Mouse (Mus musculus) neural tube, embryonic 15.5 days (tissue): ENCODE measurements around the gene Best2. TPM values are rescaled to one million over a fixed set of nuclear protein-coding genes. Genes with fewer than 3 reads are reported as not detected.
A peak's percentile ranks its signal among the peaks of the same experiment; 100 is the strongest.

Experiments
- ATAC-seq: fragments of 200-750 bp; cut with Nextera tagmentation; 2 replicates; pipeline ENCODE4 v1.8.0; 2017; ENCODE audit warnings: mild to moderate bottlenecking, moderate TSS enrichment, moderate library complexity; ENCODE audit not compliant: low FRiP score
- H3K27ac ChIP-seq: fragments of 300-500 bp; sonication (generic); replicated peaks from 2 replicates; pipeline ENCODE4 v1.5.1; 2015; ENCODE audit warnings: mild to moderate bottlenecking, inconsistent platforms
- H3K27me3 ChIP-seq: fragments of 300-500 bp; sonication (generic); replicated peaks from 2 replicates; pipeline ENCODE4 v1.6.1; 2015; ENCODE audit warnings: inconsistent platforms
- H3K36me3 ChIP-seq: fragments of 300-500 bp; sonication (generic); 2 replicates; pipeline ENCODE4 v1.6.1; 2015; ENCODE audit warnings: inconsistent platforms
- H3K4me1 ChIP-seq: fragments of 300-500 bp; sonication (generic); 2 replicates; pipeline ENCODE4 v1.6.1; 2015; ENCODE audit warnings: inconsistent platforms
- H3K4me2 ChIP-seq: fragments of 300-500 bp; sonication (generic); 2 replicates; pipeline ENCODE4 v1.6.1; 2015; ENCODE audit warnings: inconsistent platforms, mild to moderate bottlenecking, moderate library complexity
- H3K4me3 ChIP-seq: fragments of 300-500 bp; sonication (generic); replicated peaks from 2 replicates; pipeline ENCODE4 v1.5.1; 2015; ENCODE audit warnings: mild to moderate bottlenecking, inconsistent platforms
- H3K9ac ChIP-seq: fragments of 300-500 bp; sonication (generic); replicated peaks from 2 replicates; pipeline ENCODE4 v1.6.1; 2015; ENCODE audit warnings: mild to moderate bottlenecking, inconsistent platforms
- H3K9me3 ChIP-seq: fragments of 300-500 bp; sonication (generic); replicated peaks from 2 replicates; pipeline ENCODE4 v1.6.1; 2016; ENCODE audit warnings: inconsistent platforms
- WGBS: fragments of 180-500 bp; shearing (Covaris S2); methylation state at CpG from one replicate; pipeline ENCODE4 v1.1.7; 2015; ENCODE audit warnings: mixed read lengths; 5-methylcytosine and 5-hydroxymethylcytosine counted together
- polyA plus RNA-seq: library from polyadenylated mRNA; unstranded; fragments of >200 nt; fragmentation: Nextera tagmentation; extraction: Ambion mirVana; gene quantifications from 2 replicates; pipeline ENCODE4 v1.2.1, GENCODE M21; 2015

Gene Best2
- polyA plus RNA-seq, result not detected in 2 replicates

DNA sequence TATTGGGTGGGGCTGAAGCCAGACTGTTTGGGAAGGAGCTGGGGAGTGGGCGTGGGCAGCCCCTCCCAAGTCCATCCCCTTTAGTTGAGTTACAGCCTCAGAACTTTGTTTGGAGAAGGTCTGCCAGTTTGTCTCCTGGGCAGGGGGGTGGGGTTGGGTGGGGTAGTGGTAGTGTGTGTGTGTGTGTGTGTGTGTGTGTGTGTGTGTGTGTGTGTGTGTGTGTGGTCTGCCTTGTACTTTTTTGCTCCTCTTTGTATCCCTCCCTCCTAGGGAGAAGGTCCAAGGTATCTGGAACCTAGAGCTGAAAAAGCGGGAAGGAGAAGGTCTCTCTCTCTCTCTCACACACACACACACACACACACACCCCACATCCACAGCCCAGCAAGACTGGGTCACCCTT lies at the start of gene Best2:
Gene Best2 (minus strand): TSS at position 101 of the 400 bp plus-strand sequence.
- Histone ChIP-seq H3K4me2 (peak within 1 kb of the TSS; percentile 74), H3K27me3 (peaks cover 32% of the 10 kb centered on the region), H3K4me3 (peak within 1 kb of the TSS; percentile 41), H3K36me3 (peaks cover 21% of the 10 kb centered on the region), H3K9me3 (no peaks in the 10 kb centered on the region), H3K4me1 (peaks cover 7% of the 10 kb centered on the region), H3K9ac (peak within 1 kb of the TSS; percentile 50; the same call in 1 of the 2 replicates), H3K27ac (no peak within 1 kb of the TSS)
- no peak for ATAC-seq
- 53% methylated on average over 2 of the region's 2 CpGs for WGBS

DNA sequence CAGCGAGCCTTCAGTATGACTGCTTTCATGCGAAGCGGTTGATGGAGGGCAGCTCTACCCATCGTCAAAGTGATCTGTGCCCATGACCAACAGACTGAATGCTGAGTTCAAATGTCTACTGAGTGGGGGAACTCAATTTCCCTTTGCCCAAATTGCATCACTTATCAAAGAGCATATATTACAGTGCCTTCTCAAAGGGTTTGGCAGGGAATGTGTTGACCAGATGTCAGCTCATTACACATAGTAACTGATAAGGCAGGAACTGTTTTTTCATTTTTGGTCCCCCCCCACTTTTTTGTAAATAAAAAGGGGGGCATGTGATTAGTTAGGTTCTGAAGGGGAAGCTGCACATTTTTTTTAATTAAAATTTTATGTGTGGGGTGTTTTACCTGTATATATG lies 48.3 kb upstream of the Best2 start:
- Histone ChIP-seq H3K27ac (no peak overlapping the region), H3K27me3 (no peaks in the 10 kb centered on the region), H3K4me1 (peaks cover 21% of the 10 kb centered on the region), H3K4me3 (no peak overlapping the region), H3K9ac (no peak overlapping the region), H3K36me3 (peaks cover 38% of the 10 kb centered on the region), H3K9me3 (no peaks in the 10 kb centered on the region), H3K4me2 (no peak overlapping the region)
- WGBS, result 96% methylated on average over 4 of the region's 4 CpGs
- ATAC-seq, result no peak

DNA sequence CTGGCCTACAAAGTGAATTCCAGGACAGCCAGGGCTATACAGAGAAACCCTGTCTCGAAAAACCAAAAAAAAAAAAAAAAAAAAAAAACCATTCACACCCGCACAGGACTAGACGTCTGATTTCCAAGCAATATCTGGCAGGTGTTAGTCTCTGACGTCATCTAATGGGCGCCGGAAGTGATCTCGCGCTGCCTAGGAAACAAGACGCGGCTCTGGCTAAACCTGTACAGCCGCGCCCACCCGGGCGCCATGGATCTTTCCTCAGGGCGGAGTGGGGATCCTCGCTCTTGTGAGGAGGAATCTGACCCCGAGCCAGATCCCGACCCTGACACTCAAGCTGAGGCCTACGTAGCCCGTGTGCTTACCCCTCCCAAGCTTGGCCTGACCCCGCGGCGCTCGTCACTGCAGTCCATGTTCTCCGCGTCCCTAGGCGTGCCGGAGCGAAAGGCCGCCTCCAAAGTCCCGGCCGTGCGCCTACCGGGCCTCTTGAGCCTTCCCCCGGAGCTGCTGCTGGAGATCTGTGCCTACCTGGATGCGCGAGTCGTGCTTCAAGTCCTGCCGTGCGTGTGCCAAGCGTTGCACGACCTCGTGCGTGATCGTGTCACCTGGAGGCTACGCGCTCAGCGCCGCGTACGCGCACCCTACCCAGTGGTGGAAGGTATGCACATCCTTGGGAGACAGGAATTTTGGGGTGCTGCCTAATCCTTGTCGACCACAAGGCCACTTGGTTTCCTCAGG lies 45.7 kb upstream of the Best2 start, which contains the start of gene Fbxw9:
Gene Fbxw9 (plus strand): TSS at position 177 of the 738 bp plus-strand sequence.
- 1% methylated on average over 53 of the region's 53 CpGs for WGBS
- H3K4me2 ChIP-seq, result peak within 1 kb of the TSS; percentile 83
- H3K9ac ChIP-seq, result peak within 1 kb of the TSS; percentile 81
- H3K27ac ChIP-seq, result peak within 1 kb of the TSS; percentile 78
- peak; percentile 95 for ATAC-seq
- H3K27me3 ChIP-seq, result no peaks in the 10 kb centered on the region
- peaks cover 30% of the 10 kb centered on the region for H3K36me3 ChIP-seq
- H3K4me3 ChIP-seq, result peak within 1 kb of the TSS; percentile 95
- no peaks in the 10 kb centered on the region for H3K9me3 ChIP-seq
- H3K4me1 ChIP-seq, result peaks cover 21% of the 10 kb centered on the region

DNA sequence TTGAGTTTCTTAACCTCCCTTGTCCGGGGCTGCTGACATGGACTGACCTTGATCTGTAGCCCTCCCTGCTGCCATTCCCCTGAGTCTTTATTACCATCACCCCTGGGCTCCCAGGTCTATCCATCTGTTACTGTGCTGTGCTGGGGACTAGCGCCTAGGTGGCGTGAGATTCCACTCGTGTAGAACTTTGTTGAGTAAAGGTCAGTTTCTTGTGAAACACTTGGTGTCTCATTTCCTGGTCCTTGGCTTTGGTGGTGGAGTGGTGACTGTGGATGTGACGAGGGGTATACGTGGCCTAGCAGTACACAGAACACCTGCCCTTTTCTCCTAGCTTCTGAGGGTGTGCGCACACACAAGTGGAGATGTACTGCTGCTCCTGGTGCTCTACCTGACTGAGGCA lies 43.0 kb upstream of the Best2 start:
- no peaks in the 10 kb centered on the region for H3K9me3 ChIP-seq
- peaks cover 19% of the 10 kb centered on the region for H3K4me1 ChIP-seq
- H3K27ac ChIP-seq, result no peak overlapping the region
- H3K36me3 ChIP-seq, result peaks cover 44% of the 10 kb centered on the region
- H3K4me2 ChIP-seq, result no peak overlapping the region
- H3K4me3 ChIP-seq, result no peak overlapping the region
- WGBS, result 82% methylated on average over 7 of the region's 7 CpGs
- ATAC-seq, result no peak
- H3K27me3 ChIP-seq, result no peaks in the 10 kb centered on the region
- H3K9ac ChIP-seq, result no peak overlapping the region

GRCm38 (mm10) chr8:85043619-85044018 lies 29.3 kb upstream of the Best2 start:
- Histone ChIP-seq H3K27me3 (no peaks in the 10 kb centered on the region), H3K4me1 (peaks cover 24% of the 10 kb centered on the region), H3K27ac (no peak overlapping the region), H3K9me3 (no peaks in the 10 kb centered on the region), H3K36me3 (peaks cover 74% of the 10 kb centered on the region), H3K4me3 (no peak overlapping the region), H3K4me2 (no peak overlapping the region), H3K9ac (no peak overlapping the region)
- WGBS, result 96% methylated on average over 6 of the region's 6 CpGs
- no peak for ATAC-seq

- Histone ChIP-seq H3K4me1 (peaks cover 47% of the 10 kb centered on the region), H3K9me3 (no peaks in the 10 kb centered on the region), H3K27me3 (no peaks in the 10 kb centered on the region), H3K4me3 (peak overlapping the region; percentile 77), H3K36me3 (peaks cover 24% of the 10 kb centered on the region), H3K27ac (peak overlapping the region; percentile 98), H3K4me2 (peak overlapping the region; percentile 90), H3K9ac (peak overlapping the region; percentile 84)
- WGBS, result under 1% methylated on average over 55 of the region's 57 CpGs
- peak; percentile 26 for ATAC-seq
Observed at GRCm38 (mm10) chr8:85037681-85038531, 23.6 kb upstream of the Best2 start.

DNA sequence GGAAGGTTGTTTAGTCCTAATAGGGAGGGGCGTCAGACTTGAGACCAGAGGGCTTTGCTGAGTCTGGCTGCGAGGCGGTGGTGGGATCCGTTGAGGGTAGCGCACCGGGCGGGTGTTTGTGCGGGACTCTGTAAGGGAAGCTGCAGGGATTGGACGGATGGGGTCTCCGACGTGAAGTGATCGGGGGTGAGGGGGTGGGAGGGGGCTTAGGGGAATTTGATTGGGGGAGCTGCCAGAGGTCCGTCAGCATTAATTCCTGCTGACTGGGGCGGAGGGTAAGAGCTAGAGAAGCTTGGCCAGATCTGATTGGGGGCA lies 23.0 kb upstream of the Best2 start:
- H3K27ac ChIP-seq, result peak overlapping the region; percentile 98

GRCm38 (mm10) chr8:85036718-85037365 lies 22.5 kb upstream of the Best2 start, which contains the start of gene Tnpo2:
TSS of gene Tnpo2 (plus strand) at chr8:85036915.
- Histone ChIP-seq H3K27me3 (no peaks in the 10 kb centered on the region), H3K4me3 (peak within 1 kb of the TSS; percentile 77), H3K9ac (peak within 1 kb of the TSS; percentile 84), H3K36me3 (peaks cover 29% of the 10 kb centered on the region), H3K27ac (peak within 1 kb of the TSS; percentile 98), H3K9me3 (no peaks in the 10 kb centered on the region), H3K4me1 (peaks cover 47% of the 10 kb centered on the region), H3K4me2 (peak within 1 kb of the TSS; percentile 90)
- WGBS, result under 1% methylated on average over 59 of the region's 59 CpGs
- ATAC-seq, result peak; percentile 92

More for the DNA sequence above, 23.0 kb upstream of the Best2 start:
- peak; percentile 61 for ATAC-seq
- Histone ChIP-seq H3K4me1 (peaks cover 47% of the 10 kb centered on the region), H3K9me3 (no peaks in the 10 kb centered on the region), H3K27me3 (no peaks in the 10 kb centered on the region), H3K4me3 (peak overlapping the region; percentile 77), H3K9ac (peak overlapping the region; percentile 84), H3K4me2 (peak overlapping the region; percentile 90), H3K36me3 (peaks cover 24% of the 10 kb centered on the region)
- WGBS, result 2% methylated on average over 14 of the region's 14 CpGs

- H3K9ac ChIP-seq, result peak overlapping the region; percentile 66
Observed at GRCm38 (mm10) chr8:85036381-85036717, 22.0 kb upstream of the Best2 start.

GRCm38 (mm10) chr8:85035728-85036310 lies 21.5 kb upstream of the Best2 start:
- peaks cover 45% of the 10 kb centered on the region for H3K4me1 ChIP-seq
- peak overlapping the region; percentile 66 for H3K9ac ChIP-seq
- H3K4me3 ChIP-seq, result peak overlapping the region; percentile 77
- H3K36me3 ChIP-seq, result peaks cover 29% of the 10 kb centered on the region
- WGBS, result under 1% methylated on average over 15 of the region's 15 CpGs
- ATAC-seq, result peak; percentile 4
- H3K27me3 ChIP-seq, result no peaks in the 10 kb centered on the region
- no peaks in the 10 kb centered on the region for H3K9me3 ChIP-seq
- peak overlapping the region; percentile 98 for H3K27ac ChIP-seq
- H3K4me2 ChIP-seq, result peak overlapping the region; percentile 90

More at GRCm38 (mm10) chr8:85036381-85036717, 22.0 kb upstream of the Best2 start:
- peak overlapping the region; percentile 98 for H3K27ac ChIP-seq
- 0% methylated on average over 9 of the region's 9 CpGs for WGBS
- peak overlapping the region; percentile 77 for H3K4me3 ChIP-seq
- peak overlapping the region; percentile 90 for H3K4me2 ChIP-seq
- H3K27me3 ChIP-seq, result no peaks in the 10 kb centered on the region
- peak; percentile 60 for ATAC-seq
- H3K36me3 ChIP-seq, result peaks cover 30% of the 10 kb centered on the region
- no peaks in the 10 kb centered on the region for H3K9me3 ChIP-seq
- peaks cover 47% of the 10 kb centered on the region for H3K4me1 ChIP-seq

GRCm38 (mm10) chr8:85035165-85035727 lies 20.9 kb upstream of the Best2 start:
- Histone ChIP-seq H3K4me1 (peaks cover 39% of the 10 kb centered on the region), H3K4me2 (peak overlapping the region; percentile 90), H3K27ac (peak overlapping the region; percentile 98), H3K9me3 (no peaks in the 10 kb centered on the region), H3K36me3 (peaks cover 29% of the 10 kb centered on the region), H3K27me3 (no peaks in the 10 kb centered on the region), H3K4me3 (peak overlapping the region; percentile 77), H3K9ac (peak overlapping the region; percentile 66; the same call in 1 of the 2 replicates)
- 7% methylated on average over 12 of the region's 12 CpGs for WGBS
- ATAC-seq, result no peak
